Mouse (Mus musculus) midbrain, embryonic 11.5 days (tissue): ENCODE results near the gene Timeless. TPM values are rescaled to one million over a fixed set of nuclear protein-coding genes. Genes with fewer than 3 reads are reported as not detected.

Experiments
- polyA plus RNA-seq: library from polyadenylated mRNA; unstranded; fragments of >200 nt; fragmentation: Nextera tagmentation; extraction: Ambion mirVana; gene quantifications from 2 replicates; pipeline ENCODE4 v1.2.1, GENCODE M21; 2014

Gene Timeless
- polyA plus RNA-seq, 1 experiment from 2014 or later, result 52.5 TPM

Other genes with a start within 250 kb of the Timeless start
- gene Hsd17b6, start 224.5 kb upstream of the Timeless start, polyA plus RNA-seq, result not detected in 2 replicates
- gene Prim1, start 216.9 kb upstream of the Timeless start, polyA plus RNA-seq, result 106 and 107 TPM in 2 replicates
- 915 and 936 TPM in 2 replicates for gene Naca, start 196.5 kb upstream of the Timeless start, polyA plus RNA-seq
- gene Ptges3, start 173.1 kb upstream of the Timeless start, polyA plus RNA-seq, result 686 and 692 TPM in 2 replicates
- 2,316 and 2,383 TPM in 2 replicates for gene Atp5b, start 148.8 kb upstream of the Timeless start, polyA plus RNA-seq
- gene Baz2a, start 140.5 kb upstream of the Timeless start, polyA plus RNA-seq, result 20.2 and 21.0 TPM in 2 replicates
- gene Rbms2, start 51.8 kb upstream of the Timeless start, polyA plus RNA-seq, result 19.7 TPM in 2 replicates
- gene Gls2, start 37.6 kb upstream of the Timeless start, polyA plus RNA-seq, result 0.72 and 0.82 TPM in 2 replicates
- gene Spryd4, start 20.3 kb upstream of the Timeless start, polyA plus RNA-seq, result 25.7 and 27.5 TPM in 2 replicates
- 0.12 TPM in 1 of 2 replicates, not detected in the other for gene Mip, start 6.2 kb upstream of the Timeless start, polyA plus RNA-seq
- gene Apon, start 22.0 kb downstream of the Timeless start, polyA plus RNA-seq, result 0.22 and 0.57 TPM in 2 replicates
- not detected in 2 replicates for gene Apof, start 36.6 kb downstream of the Timeless start, polyA plus RNA-seq
- gene Stat2, start 38.5 kb downstream of the Timeless start, polyA plus RNA-seq, result 14.9 and 16.7 TPM in 2 replicates
- gene Il23a, start 66.7 kb downstream of the Timeless start, polyA plus RNA-seq, result not detected in 2 replicates
- gene Pan2, start 71.3 kb downstream of the Timeless start, polyA plus RNA-seq, result 37.2 and 37.5 TPM in 2 replicates
- 222 and 239 TPM in 2 replicates for gene Cnpy2, start 90.4 kb downstream of the Timeless start, polyA plus RNA-seq
- 236 and 248 TPM in 2 replicates for gene Cs, start 105.7 kb downstream of the Timeless start, polyA plus RNA-seq
- gene Coq10a, start 136.9 kb downstream of the Timeless start, polyA plus RNA-seq, result 23.1 and 23.4 TPM in 2 replicates
- gene Ankrd52, start 145.1 kb downstream of the Timeless start, polyA plus RNA-seq, result 7.5 and 8.6 TPM in 2 replicates
- gene Slc39a5, start 169.2 kb downstream of the Timeless start, polyA plus RNA-seq, result not detected in 2 replicates
- 131 and 154 TPM in 2 replicates for gene Nabp2, start 179.4 kb downstream of the Timeless start, polyA plus RNA-seq
- gene Rnf41, start 179.6 kb downstream of the Timeless start, polyA plus RNA-seq, result 43.1 and 43.8 TPM in 2 replicates
- gene Smarcc2, start 227.2 kb downstream of the Timeless start, polyA plus RNA-seq, result 124 and 138 TPM in 2 replicates